Mouse (Mus musculus) forebrain, embryonic 14.5 days (tissue): ENCODE results near the gene Ndrg4. TPM values are rescaled to one million over a fixed set of nuclear protein-coding genes. Genes with fewer than 3 reads are reported as not detected.
"Not testable (repeated sequence)": the region's sequence is repeated elsewhere in the genome, so short reads cannot be mapped to it uniquely, and the experiment has no call there.

Experiments used
- ATAC-seq: fragments of 200-750 bp; cut with Nextera tagmentation; 2 replicates; pipeline ENCODE4 v1.8.0; 2017; ENCODE audit warnings: mild to moderate bottlenecking, moderate library complexity
- DNase-seq: peaks from one replicate; pipeline ENCODE4 v3.0.0-alpha.2; 2015; ENCODE audit warnings: low spot score
- H3K27ac ChIP-seq: fragments of 300-500 bp; sonication (generic); 2 replicates; pipeline ENCODE4 v1.5.1; 2014; ENCODE audit warnings: low read depth, mild to moderate bottlenecking, control low read depth, low read length, moderate library complexity
- H3K27me3 ChIP-seq: fragments of 300-500 bp; sonication (generic); replicated peaks from 2 replicates; pipeline ENCODE4 v1.6.1; 2014; ENCODE audit warnings: low read length, control low read depth, mixed read lengths; ENCODE audit not compliant: control insufficient read depth, insufficient read depth
- H3K36me3 ChIP-seq: fragments of 300-500 bp; sonication (generic); 2 replicates; pipeline ENCODE4 v1.6.1; 2014; ENCODE audit warnings: low read length, control low read depth; ENCODE audit not compliant: control insufficient read depth, insufficient read depth
- H3K4me1 ChIP-seq: fragments of 300-500 bp; sonication (generic); 2 replicates; pipeline ENCODE4 v1.6.1; 2014; ENCODE audit warnings: antibody characterized with exemption, low read length, control low read depth; ENCODE audit not compliant: control insufficient read depth, insufficient read depth
- H3K4me2 ChIP-seq: fragments of 300-500 bp; sonication (generic); 2 replicates; pipeline ENCODE4 v1.6.1; 2014; ENCODE audit warnings: mild to moderate bottlenecking, control low read depth, low read length
- H3K4me3 ChIP-seq: fragments of 300-500 bp; sonication (generic); 2 replicates; pipeline ENCODE4 v1.5.1; 2014; ENCODE audit warnings: low read depth, low read length, control low read depth
- H3K9ac ChIP-seq: fragments of 300-500 bp; sonication (generic); 2 replicates; pipeline ENCODE4 v1.6.1; 2014; ENCODE audit warnings: mild to moderate bottlenecking, low read length, control low read depth, moderate library complexity
- H3K9me3 ChIP-seq: fragments of 300-500 bp; sonication (generic); replicated peaks from 2 replicates; pipeline ENCODE4 v1.6.1; 2016; ENCODE audit warnings: low read length, control low read depth, mixed read lengths; ENCODE audit not compliant: control insufficient read depth
- WGBS: fragments of 180-500 bp; shearing (Covaris S2); extraction: QIAGEN DNeasy Blood & Tissue Kit; methylation state at CpG from one replicate; pipeline ENCODE4 v1.1.7; 2014; 5-methylcytosine and 5-hydroxymethylcytosine counted together
- polyA plus RNA-seq: library from polyadenylated mRNA; unstranded; fragments of >200 nt; fragmentation: Nextera tagmentation; extraction: Ambion mirVana; gene quantifications from 2 replicates; pipeline ENCODE4 v1.2.1, GENCODE M21; 2014

Ndrg4 gene
- polyA plus RNA-seq, 1 experiment from 2014 or later, result 154 TPM

GRCm38 (mm10) chr8:95657523-95657922, 19.3 kb upstream of the Ndrg4 start:
- Histone ChIP-seq H3K27ac (no peak overlapping the region), H3K4me1 (no peaks in the 10 kb centered on the region), H3K27me3 (no peaks in the 10 kb centered on the region), H3K4me3 (no peak overlapping the region), H3K4me2 (no peak overlapping the region), H3K9me3 (no peaks in the 10 kb centered on the region), H3K9ac (no peak overlapping the region), H3K36me3 (no peaks in the 10 kb centered on the region)
- ATAC-seq, result no peak
- 40% methylated on average over 2 of the region's 2 CpGs for WGBS
- peak; percentile 25 for DNase-seq

DNA sequence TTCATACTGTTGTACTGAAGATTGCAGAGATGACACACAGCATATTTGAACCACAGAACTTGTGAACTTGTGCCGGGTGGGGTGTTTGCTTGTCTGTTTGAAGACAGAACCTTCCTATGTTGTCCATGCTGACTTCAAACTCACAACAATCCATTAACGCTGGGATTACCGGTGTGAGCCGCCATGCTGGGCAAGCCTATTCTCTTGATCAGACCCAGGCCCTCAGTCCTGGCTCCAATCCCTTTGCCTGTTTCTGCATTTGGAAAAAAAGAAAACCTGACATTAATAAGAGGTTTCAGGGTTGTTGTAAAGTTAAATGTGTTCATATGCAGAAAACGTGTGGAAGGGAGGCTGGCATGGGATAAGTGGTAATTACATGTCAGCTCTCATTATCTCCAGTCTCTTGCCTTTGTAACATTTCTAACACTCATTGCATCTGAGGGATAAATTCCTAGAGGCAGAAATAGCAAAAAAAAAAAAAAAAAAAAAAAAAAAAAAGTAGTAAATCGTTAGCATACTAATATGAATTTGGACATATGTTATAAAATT, 16.4 kb upstream of the Ndrg4 start:
- no peaks in the 10 kb centered on the region for H3K27me3 ChIP-seq
- H3K4me1 ChIP-seq, result no peaks in the 10 kb centered on the region
- H3K4me2 ChIP-seq, result no peak overlapping the region
- H3K36me3 ChIP-seq, result no peaks in the 10 kb centered on the region
- no peak for ATAC-seq
- H3K9me3 ChIP-seq, result no peaks in the 10 kb centered on the region
- H3K9ac ChIP-seq, result no peak overlapping the region
- WGBS, result 60% methylated on average over 6 of the region's 6 CpGs
- DNase-seq, result peak; percentile 19
- no peak overlapping the region for H3K4me3 ChIP-seq
- H3K27ac ChIP-seq, result no peak overlapping the region

DNA sequence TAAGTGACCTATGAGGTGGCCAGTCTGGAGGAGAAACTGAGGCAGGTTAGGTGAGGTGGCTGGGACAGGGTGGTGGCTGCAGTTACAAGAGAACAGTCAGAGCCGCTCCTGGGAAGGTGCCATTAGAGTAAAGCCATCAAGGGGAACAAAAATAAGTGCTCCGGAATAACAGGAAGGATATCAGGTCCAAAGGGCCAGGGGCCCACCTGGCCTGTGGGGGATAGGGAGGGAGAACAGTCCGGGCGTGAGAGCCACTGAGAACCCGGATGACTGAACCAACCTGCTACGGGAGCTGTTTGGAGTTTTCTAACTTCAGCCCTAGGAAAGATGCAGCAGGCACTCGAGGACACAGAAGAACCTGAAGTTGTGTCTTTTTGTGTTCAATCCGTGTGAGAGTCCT, 15.7 kb upstream of the Ndrg4 start:
- no peaks in the 10 kb centered on the region for H3K4me1 ChIP-seq
- no peaks in the 10 kb centered on the region for H3K27me3 ChIP-seq
- no peaks in the 10 kb centered on the region for H3K36me3 ChIP-seq
- peak overlapping the region; percentile 33; the same call in 1 of the 2 replicates for H3K27ac ChIP-seq
- no peak for DNase-seq
- no peak overlapping the region for H3K9ac ChIP-seq
- H3K4me2 ChIP-seq, result no peak overlapping the region
- no peak for ATAC-seq
- no peaks in the 10 kb centered on the region for H3K9me3 ChIP-seq
- H3K4me3 ChIP-seq, result no peak overlapping the region
- WGBS, result 83% methylated on average over 8 of the region's 8 CpGs

DNA sequence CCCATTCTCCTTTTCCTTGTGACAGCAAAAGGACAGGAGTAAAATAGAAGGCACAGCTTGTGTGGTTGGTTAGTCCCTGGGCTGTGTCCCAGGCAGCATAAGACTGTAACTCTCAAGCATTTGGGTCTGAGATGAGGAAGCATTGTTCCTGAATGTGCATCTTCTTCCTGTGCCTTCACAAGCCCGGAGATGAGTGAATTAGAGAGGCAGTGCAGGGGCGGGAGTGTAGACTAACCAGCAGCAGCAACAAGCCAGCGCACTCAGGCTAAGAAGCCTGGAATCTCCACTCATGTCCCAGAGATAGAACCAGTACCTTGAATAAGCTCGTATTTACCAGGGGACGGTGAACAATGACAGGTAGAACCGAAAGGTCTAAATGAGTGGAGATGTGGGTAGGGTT, 15.2 kb upstream of the Ndrg4 start:
- no peak overlapping the region for H3K4me3 ChIP-seq

GRCm38 (mm10) chr8:95662885-95663598, 13.7 kb upstream of the Ndrg4 start:
- WGBS, result 88% methylated on average over 7 of the region's 7 CpGs
- Histone ChIP-seq H3K4me1 (no peaks in the 10 kb centered on the region), H3K27me3 (no peaks in the 10 kb centered on the region), H3K4me3 (no peak overlapping the region), H3K27ac (no peak overlapping the region), H3K9ac (no peak overlapping the region), H3K9me3 (no peaks in the 10 kb centered on the region), H3K36me3 (no peaks in the 10 kb centered on the region), H3K4me2 (no peak overlapping the region)
- no peak for ATAC-seq
- no peak for DNase-seq

More for the DNA sequence above, 15.2 kb upstream of the Ndrg4 start:
- no peak overlapping the region for H3K4me2 ChIP-seq
- H3K36me3 ChIP-seq, result no peaks in the 10 kb centered on the region
- no peak overlapping the region for H3K9ac ChIP-seq
- H3K4me1 ChIP-seq, result no peaks in the 10 kb centered on the region
- no peak overlapping the region for H3K27ac ChIP-seq
- DNase-seq (no peak), ATAC-seq (no peak)
- H3K9me3 ChIP-seq, result no peaks in the 10 kb centered on the region
- WGBS, result 90% methylated on average over 6 of the region's 6 CpGs
- no peaks in the 10 kb centered on the region for H3K27me3 ChIP-seq

DNA sequence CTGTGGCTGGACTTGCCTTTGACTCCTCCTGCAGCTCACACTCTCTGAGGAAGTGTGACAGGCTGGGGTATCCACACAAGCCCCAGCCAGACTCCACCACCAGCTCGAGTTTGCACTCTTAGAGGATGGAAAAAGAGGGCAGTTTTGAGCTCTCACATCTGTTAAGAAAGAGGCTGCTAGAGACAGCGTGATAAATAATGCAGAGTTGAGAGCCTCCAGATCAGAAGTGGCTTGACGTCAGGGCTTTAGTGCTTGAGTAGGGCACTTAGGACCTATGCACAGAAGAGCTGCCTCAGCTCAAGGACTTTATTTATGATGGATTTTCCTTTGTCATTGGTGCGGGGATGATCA, 13.2 kb upstream of the Ndrg4 start:
- no peak overlapping the region for H3K4me2 ChIP-seq
- no peaks in the 10 kb centered on the region for H3K4me1 ChIP-seq
- DNase-seq (no peak), ATAC-seq (no peak)
- H3K27ac ChIP-seq, result no peak overlapping the region
- H3K9me3 ChIP-seq, result no peaks in the 10 kb centered on the region
- 78% methylated on average over 4 of the region's 4 CpGs for WGBS
- H3K27me3 ChIP-seq, result no peaks in the 10 kb centered on the region
- no peaks in the 10 kb centered on the region for H3K36me3 ChIP-seq
- no peak overlapping the region for H3K9ac ChIP-seq
- no peak overlapping the region for H3K4me3 ChIP-seq

DNA sequence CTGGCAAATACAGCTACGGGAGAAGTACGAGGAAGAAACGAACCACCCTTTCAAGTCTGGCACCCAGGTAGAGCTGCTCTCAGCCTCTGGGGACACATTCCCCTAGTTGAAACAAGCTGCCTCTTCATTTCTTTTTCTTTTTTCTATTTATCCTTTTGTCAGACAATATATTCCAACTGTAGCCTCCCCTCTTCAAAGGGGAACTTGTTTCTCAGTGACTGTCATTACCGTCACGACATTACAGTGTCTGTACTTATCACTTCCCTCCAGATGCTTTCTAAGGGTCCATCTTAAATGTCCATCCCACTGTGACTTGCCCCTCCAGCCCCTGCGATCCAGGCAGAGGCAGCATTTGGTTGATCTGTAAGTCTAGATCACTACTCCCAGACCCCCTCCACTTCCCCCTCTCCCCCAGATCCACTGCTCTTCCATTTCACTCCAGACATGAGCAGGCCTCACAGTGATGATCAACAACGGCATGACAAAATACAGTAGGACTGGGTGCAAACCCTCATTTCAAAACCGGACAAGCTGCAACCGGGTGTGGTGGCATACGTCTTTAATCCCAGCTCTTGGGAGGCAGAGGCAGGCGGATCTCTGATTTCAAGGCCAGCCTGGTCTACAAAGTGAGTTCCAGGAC, 10.8 kb upstream of the Ndrg4 start:
- WGBS, result 95% methylated on average over 11 of the region's 11 CpGs
- not testable (repeated sequence) for H3K36me3 ChIP-seq, H3K4me2 ChIP-seq, H3K27ac ChIP-seq, H3K27me3 ChIP-seq, H3K9ac ChIP-seq, H3K4me1 ChIP-seq, H3K4me3 ChIP-seq, ATAC-seq, H3K9me3 ChIP-seq, DNase-seq

DNA sequence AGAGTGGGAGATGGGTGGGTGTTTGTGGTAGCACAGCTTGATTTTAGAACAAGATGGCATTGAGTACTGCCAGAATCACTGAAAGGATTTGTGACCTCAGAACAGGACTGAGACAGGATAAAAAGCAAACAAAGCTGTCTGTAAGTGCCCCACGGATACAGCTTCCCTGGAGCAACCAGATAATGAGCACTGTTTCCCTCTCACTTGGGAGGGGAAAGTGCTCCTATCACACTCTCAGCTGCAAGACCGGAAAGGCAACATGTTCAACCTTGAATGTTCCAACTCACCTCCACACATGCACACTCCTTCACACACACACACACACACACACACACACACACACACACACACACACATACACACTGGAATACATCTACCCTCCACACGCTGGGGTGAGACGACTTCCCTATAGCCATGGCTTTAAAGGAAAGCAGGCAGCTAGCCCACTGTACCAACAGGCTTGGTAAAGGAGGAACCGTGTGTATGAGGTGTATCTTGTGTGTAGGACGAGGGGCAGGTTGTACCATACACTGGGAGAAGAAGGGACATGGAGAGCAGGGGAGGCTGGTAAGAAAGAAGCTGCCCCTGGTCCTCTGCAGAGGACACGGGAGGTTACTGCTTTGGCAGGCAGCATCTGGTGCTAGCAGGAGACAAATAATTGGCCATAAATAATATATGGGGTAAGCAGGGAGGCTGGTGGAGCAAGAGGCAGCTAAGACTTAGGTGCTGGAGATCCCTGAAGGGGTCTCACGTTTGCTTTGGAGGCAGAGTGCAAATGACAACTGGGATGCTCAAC, 8.4 kb upstream of the Ndrg4 start:
- Histone ChIP-seq H3K4me1 (no peaks in the 10 kb centered on the region), H3K27me3 (no peaks in the 10 kb centered on the region), H3K36me3 (no peaks in the 10 kb centered on the region), H3K4me2 (no peak overlapping the region), H3K27ac (no peak overlapping the region), H3K9ac (no peak overlapping the region), H3K4me3 (no peak overlapping the region), H3K9me3 (no peaks in the 10 kb centered on the region)
- DNase-seq, result no peak
- no peak for ATAC-seq
- WGBS, result 54% methylated on average over 8 of the region's 8 CpGs
